Mouse (Mus musculus) frontal cortex, postnatal 10 days (tissue): Measurements from ENCODE around the gene Prtn3.

Source experiments
- DNase-seq, 2 experiments: peaks; one replicate each; pipeline ENCODE4 v3.0.0; 2022; ENCODE audit warnings: low spot score in 2 of 2, mixed read lengths in 1 of 2

Prtn3 gene

GRCm38 (mm10) chr10:79909092-79909922, 35.0 kb downstream of the Prtn3 start:
- DNase-seq = no peak

- no peak for DNase-seq
Observed at GRCm38 (mm10) chr10:79910556-79910955, 36.3 kb downstream of the Prtn3 start, which contains the start of gene Gm26602. Gene Gm26602 (plus strand): TSS chr10:79910856.

DNA sequence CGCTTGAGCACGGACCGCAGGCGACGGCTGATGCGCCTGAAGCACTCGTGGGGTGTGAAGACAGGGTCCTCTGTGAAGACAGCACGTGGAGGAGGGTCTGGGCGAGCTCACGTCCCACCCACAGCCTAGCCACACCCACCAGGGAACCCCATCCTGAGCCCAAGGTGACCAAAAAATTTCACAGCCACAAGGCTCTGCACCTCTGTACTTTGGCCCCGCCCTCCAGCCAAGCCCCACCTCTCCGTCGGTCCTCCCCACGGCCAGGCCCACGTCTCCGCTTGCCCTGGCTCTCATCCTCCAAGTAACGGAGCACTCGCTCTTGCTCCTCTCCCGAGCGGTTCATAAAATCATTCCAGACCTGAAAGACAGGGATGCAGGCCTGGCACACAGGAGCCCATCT, 38.1 kb downstream of the Prtn3 start:
- DNase-seq = no peak

DNA sequence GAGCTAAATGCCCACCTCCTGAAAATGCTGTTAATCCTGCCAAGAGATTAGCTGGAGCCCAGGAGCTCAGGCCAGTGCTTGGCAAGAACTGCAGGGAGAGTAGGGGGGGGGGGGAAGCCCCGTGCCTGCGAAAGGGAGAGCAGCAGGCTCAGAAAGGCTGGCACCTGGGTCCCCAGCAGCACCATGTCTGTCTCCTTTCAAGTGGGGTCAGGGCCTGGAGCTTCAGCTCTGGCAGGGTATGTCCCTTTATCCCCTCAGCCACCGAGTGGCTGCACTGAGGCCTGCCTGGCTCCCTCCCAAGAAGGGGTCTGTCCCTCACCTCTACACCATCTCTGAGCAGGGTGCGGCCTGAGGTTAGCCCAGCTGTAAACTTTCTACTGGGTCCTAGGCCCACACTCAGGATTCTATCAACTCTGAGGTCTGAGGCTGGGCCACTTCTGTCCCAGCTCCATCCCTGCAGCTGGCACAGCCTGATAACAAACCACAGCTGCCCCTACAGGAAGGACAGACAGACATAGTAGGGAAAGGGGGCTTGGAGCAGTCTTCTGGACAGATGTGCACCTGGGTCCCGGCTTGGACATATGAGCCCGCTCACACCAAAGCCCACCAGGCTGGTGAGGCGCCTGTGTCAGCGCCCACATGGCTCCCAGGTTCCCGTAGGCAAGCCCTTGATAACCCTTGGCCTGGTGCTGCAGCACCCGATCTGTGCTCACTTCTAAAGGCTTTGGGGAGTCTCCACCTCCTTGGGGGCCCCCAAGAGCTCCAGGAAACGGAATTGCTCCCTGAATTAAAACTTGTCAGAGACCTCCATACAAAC, 40.1 kb downstream of the Prtn3 start:
- no peak for DNase-seq

- DNase-seq = no peak
Observed at GRCm38 (mm10) chr10:79914948-79915596, 40.8 kb downstream of the Prtn3 start.

DNA sequence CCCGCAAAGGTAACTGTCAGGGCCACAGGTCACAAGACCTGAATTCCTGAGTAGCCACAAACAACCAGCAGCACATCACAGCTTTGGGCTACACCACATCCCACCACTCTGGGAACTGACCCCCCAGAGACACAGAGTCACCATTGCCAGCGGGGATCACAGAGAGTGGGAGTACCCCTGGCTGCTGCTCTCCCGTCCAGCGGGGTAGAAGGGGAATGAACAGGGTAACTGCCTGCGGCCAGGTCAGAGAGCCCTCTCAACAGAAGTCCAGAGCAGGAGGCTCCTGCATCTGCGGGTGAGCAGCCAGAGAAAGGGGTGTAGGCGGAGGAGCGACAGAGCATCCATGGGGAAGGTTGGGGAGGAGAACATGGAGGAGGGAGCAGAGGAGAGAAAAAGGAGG, 41.8 kb downstream of the Prtn3 start:
- DNase-seq = no peak

GRCm38 (mm10) chr10:79916808-79917531, 42.7 kb downstream of the Prtn3 start, which contains the start of gene Kiss1r:
Gene Kiss1r (plus strand): TSS chr10:79916971.
- DNase-seq = peak; percentile 65 to 82

GRCm38 (mm10) chr10:79917532-79918100, 43.3 kb downstream of the Prtn3 start:
- no peak for DNase-seq

- DNase-seq = no peak
Observed at GRCm38 (mm10) chr10:79918231-79919078, 44.2 kb downstream of the Prtn3 start.

DNA sequence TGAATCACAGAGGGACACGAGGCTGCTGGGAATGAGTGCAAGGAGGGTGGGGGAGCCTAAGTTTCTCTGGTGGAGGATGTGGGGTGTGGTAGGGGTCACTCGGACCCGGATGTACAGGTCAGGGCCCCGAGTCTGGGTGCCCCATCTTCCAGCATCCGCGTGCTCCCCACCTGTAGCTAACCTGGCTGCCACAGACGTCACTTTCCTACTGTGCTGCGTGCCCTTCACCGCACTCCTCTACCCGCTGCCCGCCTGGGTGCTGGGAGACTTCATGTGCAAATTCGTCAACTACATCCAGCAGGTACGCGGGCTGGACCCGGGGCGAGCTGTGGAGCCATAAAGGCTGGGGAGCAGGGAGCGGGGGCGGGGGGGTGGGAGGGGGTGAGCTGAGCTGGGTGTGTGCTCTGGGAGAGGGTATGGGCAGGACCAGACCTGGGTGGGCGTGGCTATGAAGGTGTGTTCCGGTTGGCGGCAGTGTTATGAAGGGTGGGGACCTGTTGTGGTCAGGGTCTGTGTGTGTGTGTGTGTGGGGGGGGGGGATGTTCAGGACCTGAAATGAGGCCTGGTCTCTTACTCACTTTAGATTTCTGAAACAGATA, 45.1 kb downstream of the Prtn3 start:
- no peak for DNase-seq

DNA sequence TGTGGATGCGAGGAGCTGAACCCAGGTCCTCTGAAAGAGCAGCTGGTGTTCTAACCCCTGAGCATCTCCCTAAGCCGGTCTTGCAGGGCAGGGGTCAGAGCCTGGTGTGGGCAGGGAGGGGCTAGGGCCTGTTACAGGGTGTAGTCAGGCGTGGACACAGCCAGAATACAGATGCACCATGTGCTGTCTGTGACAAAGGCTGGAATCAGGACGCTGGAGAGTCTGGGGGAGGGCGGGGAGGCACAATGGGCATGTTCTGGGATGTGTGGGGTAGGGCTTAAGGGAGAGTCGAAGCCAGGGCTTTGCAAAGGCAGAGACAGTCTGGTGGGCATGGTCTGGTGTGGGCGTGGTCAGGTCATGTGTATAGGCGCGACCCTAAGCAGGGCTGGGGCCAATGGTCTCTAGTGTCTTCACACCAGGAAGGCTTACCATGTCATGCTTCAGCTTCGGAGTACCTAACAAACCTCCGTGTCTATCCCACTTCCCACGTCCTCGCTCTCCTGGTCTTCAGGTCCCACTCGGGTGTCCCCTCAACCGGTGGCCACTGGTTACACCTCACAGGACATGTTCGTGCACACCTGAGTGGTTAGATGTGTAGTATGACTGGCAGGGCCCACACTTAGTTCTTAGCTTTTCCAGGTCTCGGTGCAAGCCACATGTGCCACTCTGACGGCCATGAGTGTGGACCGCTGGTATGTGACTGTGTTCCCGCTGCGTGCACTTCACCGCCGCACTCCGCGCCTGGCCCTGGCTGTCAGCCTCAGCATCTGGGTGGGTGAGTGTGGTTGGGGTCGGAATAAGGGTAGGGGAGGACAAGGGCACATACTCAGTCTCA, 46.0 kb downstream of the Prtn3 start:
- DNase-seq = no peak

DNA sequence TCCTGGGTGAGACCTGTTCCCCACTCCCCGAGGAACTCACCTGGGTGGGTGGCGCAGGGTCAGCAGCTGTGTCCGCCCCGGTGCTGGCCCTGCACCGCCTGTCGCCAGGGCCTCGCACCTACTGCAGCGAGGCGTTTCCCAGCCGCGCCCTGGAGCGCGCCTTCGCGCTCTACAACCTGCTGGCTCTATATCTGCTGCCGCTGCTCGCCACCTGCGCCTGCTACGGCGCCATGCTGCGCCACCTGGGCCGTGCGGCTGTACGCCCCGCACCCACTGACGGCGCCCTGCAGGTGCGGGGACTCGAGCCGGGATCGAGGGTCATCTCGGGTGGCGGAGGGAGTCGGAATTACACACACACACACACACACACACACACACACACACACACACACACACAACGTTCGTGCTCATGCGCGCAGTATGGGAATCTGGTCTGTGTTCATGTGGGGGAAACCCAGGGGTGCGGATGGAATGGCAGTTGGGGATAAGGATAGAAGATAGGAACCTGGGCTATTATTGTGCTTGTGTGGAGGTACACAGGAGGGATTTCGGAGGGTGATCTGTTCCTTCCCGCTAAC, 46.8 kb downstream of the Prtn3 start, which contains the start of gene R3hdm4:
TSS of gene R3hdm4 (minus strand) at position 251 of the 578 bp plus-strand sequence.
- no peak for DNase-seq

- DNase-seq = no peak
Observed at GRCm38 (mm10) chr10:79921572-79921971, 47.3 kb downstream of the Prtn3 start.

DNA sequence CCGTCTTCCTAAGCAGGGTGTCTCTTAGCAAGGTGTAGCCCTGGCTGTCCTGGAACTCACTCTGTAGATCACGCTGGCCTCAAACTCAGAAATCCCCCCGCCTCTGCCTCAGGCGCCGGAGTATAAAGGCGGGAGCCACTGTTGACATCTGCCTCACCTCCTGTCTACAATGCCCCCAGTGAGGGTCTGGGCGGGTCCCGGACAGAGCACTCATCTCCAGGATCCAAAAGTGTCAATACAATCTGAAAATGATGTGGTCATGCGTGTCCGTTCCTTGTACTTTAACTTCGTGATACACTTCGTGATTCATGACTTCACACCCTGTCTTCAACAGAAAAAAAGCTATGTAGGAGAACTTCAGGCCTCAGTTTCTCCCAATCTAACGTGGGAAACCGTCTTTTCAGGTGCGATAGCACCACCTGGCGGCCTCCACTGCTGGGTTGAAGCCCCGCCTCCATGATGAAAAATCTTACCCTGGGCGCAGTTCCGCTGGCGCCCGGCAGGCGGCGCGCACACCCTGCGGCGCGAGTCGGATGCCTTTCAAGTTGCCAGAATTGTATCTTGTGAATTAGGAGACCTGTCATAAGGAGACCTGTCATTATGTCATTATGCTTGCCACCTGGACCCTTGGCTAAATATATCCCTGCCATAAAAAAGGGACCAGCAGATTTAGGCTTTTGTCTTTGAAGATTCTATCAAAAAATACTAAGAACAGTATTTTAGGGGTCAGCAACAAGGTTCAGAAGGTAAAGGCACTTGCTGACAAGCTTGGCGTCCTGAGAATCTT, 50.9 kb downstream of the Prtn3 start:
- DNase-seq = peak; percentile 81 to 92

DNA sequence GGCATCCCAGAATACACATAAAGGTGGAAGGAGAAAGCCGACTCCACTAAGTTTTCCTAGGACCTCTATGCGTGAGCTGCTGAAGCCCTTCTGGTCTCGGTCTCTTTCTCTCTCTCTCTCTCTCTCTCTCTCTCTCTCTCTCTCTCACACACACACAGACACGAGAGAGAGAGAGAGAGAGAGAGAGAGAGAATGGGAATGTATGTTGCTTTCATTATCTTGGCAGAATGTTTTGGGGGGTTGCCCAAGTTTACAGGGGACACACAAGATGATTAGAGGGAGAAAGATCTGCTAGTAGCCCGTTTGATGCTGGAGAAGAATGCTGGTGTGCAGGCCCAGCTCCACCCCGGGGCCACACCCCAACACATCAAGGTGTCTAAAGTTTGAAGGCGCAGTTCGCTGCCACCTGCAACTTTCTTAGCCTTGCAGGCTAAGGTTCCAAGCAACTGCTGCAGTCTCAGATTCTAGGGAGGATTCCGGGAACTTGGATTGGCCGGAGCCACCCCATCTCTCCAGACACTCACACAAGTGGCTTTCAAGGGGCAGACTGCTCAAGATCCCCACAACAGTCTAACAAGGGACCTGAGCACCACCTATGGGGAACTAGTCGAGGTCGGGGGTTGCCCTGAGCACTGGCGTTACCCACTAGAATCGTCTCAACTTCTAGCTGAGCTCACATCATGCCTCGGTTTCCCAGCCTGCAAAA, 51.7 kb downstream of the Prtn3 start:
- no peak for DNase-seq

GRCm38 (mm10) chr10:79926491-79927323, 52.4 kb downstream of the Prtn3 start, which contains the start of gene Arid3a:
Gene Arid3a (plus strand): TSS chr10:79927043.
- DNase-seq = peak; percentile 79 to 84
